Mouse (Mus musculus): Measurements from ENCODE around the gene Rnf10.
"Not testable (repeated sequence)": the region's sequence is repeated elsewhere in the genome, so short reads cannot be mapped to it uniquely, and the experiment has no call there.

The Rnf10 gene

GRCm38 (mm10) chr5:115272812-115273548 is at the start of gene Rnf10:
Gene Rnf10 (minus strand): TSS chr5:115272898.
- peak; percentile 98 for DNase-seq

- DNase-seq = peak; percentile 88
Measured at GRCm38 (mm10) chr5:115319004-115319940, 46.6 kb upstream of the Rnf10 start.

GRCm38 (mm10) chr5:115317645-115318328 is 45.1 kb upstream of the Rnf10 start:
- peak; percentile 74 for DNase-seq

GRCm38 (mm10) chr5:115316968-115317644 is 44.4 kb upstream of the Rnf10 start:
- peak; percentile 29 for DNase-seq

GRCm38 (mm10) chr5:115313668-115313943 is 40.9 kb upstream of the Rnf10 start:
- DNase-seq = no peak

GRCm38 (mm10) chr5:115312816-115313667 is 40.3 kb upstream of the Rnf10 start:
- no peak for DNase-seq

- no peak for DNase-seq
Measured at GRCm38 (mm10) chr5:115312354-115312753, 39.7 kb upstream of the Rnf10 start.

GRCm38 (mm10) chr5:115302190-115302589 is 29.5 kb upstream of the Rnf10 start:
- DNase-seq = not testable (repeated sequence)

- DNase-seq = no peak
Measured at GRCm38 (mm10) chr5:115301615-115302014, 28.9 kb upstream of the Rnf10 start.

- DNase-seq = peak; percentile 99
Measured at GRCm38 (mm10) chr5:115300792-115301614, 28.3 kb upstream of the Rnf10 start, which contains the start of gene Dynll1. Gene Dynll1 (minus strand): TSS chr5:115300999.

- DNase-seq = peak; percentile 87
Measured at GRCm38 (mm10) chr5:115300035-115300744, 27.5 kb upstream of the Rnf10 start.

- DNase-seq = no peak
Measured at GRCm38 (mm10) chr5:115296347-115296746, 23.6 kb upstream of the Rnf10 start.

- DNase-seq = no peak
Measured at GRCm38 (mm10) chr5:115294173-115294572, 21.5 kb upstream of the Rnf10 start.

GRCm38 (mm10) chr5:115284735-115285134 is 12.0 kb upstream of the Rnf10 start:
- no peak for DNase-seq

GRCm38 (mm10) chr5:115280050-115280687 is 7.5 kb upstream of the Rnf10 start:
- DNase-seq = peak; percentile 39

- DNase-seq = peak; percentile 89
Measured at GRCm38 (mm10) chr5:115279226-115280049, 6.7 kb upstream of the Rnf10 start, which contains the start of gene Coq5. Gene Coq5 (plus strand): TSS chr5:115279666.

- no peak for DNase-seq
Measured at GRCm38 (mm10) chr5:115278785-115279184, 6.1 kb upstream of the Rnf10 start.

- no peak for DNase-seq
Measured at GRCm38 (mm10) chr5:115278053-115278452, 5.4 kb upstream of the Rnf10 start.

GRCm38 (mm10) chr5:115275998-115276397 is 3.3 kb upstream of the Rnf10 start:
- DNase-seq = peak; percentile 63
